8 mouse cellular contexts compared by ENCODE assay signal in genomic region chr2:102134510-102135262, GRCm38 (mm10). TPM values are rescaled to one million over a fixed set of nuclear protein-coding genes. Genes with fewer than 3 reads are reported as not detected.
DNase-seq lines count a peak whose midpoint lies in the region; ATAC-seq and TF ChIP-seq lines count a peak whose summit lies in the region.

No protein-coding gene starts in this region.

- no peaks in the 10 kb centered on the region for H3K27me3 ChIP-seq in neural tube, embryonic 14.5 days (ENCODE audit: control insufficient read depth, insufficient read depth, low read length)
- H3K27me3 ChIP-seq in thymus, adult 2 months (ENCODE audit: control insufficient read depth, insufficient read depth, low read length) = no peaks in the 10 kb centered on the region
- 0 out of 2 replicates have a peak, but pooled peaks cover 5% of the 10 kb centered on the region for H3K27me3 ChIP-seq in kidney, embryonic 15.5 days

- no peak overlapping the region for H3K4me3 ChIP-seq in gastrocnemius, adult 2 months
- H3K4me3 ChIP-seq in neural tube, embryonic 14.5 days (ENCODE audit: low read depth, low read length) = no peak overlapping the region
- H3K4me3 ChIP-seq in thymus, adult 2 months (ENCODE audit: control insufficient read depth, insufficient read depth, low read length) = no peak overlapping the region
- H3K4me3 ChIP-seq in kidney, embryonic 15.5 days (replicated peaks) = no peak overlapping the region

- DNase-seq in gastrocnemius, adult 2 months = peak; percentile 44
- DNase-seq in gastrocnemius, adult 8-10 months (ENCODE audit: low spot score in 2 of 2) = no peak
- peak; percentile 89 for DNase-seq in cerebellum, adult 8-10 months
- DNase-seq in layer of hippocampus, adult 11-12 months (ENCODE audit: low spot score) = peak; percentile 88
- no peak for DNase-seq in thymus, adult 2 months
- DNase-seq in embryo, embryonic 9.5 days (ENCODE audit: extremely low spot score) = no peak

- ATAC-seq in neural tube, embryonic 14.5 days (ENCODE audit: low read depth) = peak; percentile 70; the same call in 1 of the 2 replicates
- no peak for ATAC-seq in kidney, embryonic 15.5 days (replicated peaks; ENCODE audit: low FRiP score)

- no peak for TF ChIP-seq POLR2A in thymus, adult 2 months (IDR thresholded peaks at IDR 0.05; ENCODE audit: control insufficient read depth, extremely low read depth, insufficient read depth, low read length, poor library complexity)

- H3K4me1 ChIP-seq in neural tube, embryonic 14.5 days (ENCODE audit: control insufficient read depth, insufficient read depth, low read length) = peaks cover 52% of the 10 kb centered on the region
- peaks cover 14% of the 10 kb centered on the region for H3K4me1 ChIP-seq in thymus, adult 2 months (replicated peaks; ENCODE audit: control insufficient read depth, insufficient read depth, low read length)
- peaks cover 57% of the 10 kb centered on the region for H3K4me1 ChIP-seq in kidney, embryonic 15.5 days

- H3K9ac ChIP-seq in neural tube, embryonic 14.5 days (replicated peaks; ENCODE audit: low read depth, low read length) = no peak overlapping the region
- no peak overlapping the region for H3K9ac ChIP-seq in kidney, embryonic 15.5 days

- no peaks in the 10 kb centered on the region for H3K36me3 ChIP-seq in neural tube, embryonic 14.5 days (ENCODE audit: control insufficient read depth, insufficient read depth, low read length)
- H3K36me3 ChIP-seq in thymus, adult 2 months (ENCODE audit: control insufficient read depth, insufficient read depth, low read length) = no peaks in the 10 kb centered on the region
- no peaks in the 10 kb centered on the region for H3K36me3 ChIP-seq in kidney, embryonic 15.5 days

- peak overlapping the region; percentile 63 for H3K27ac ChIP-seq in gastrocnemius, adult 2 months
- no peak overlapping the region for H3K27ac ChIP-seq in neural tube, embryonic 14.5 days (ENCODE audit: low read depth, low read length)
- no peak overlapping the region for H3K27ac ChIP-seq in thymus, adult 2 months (ENCODE audit: control insufficient read depth, insufficient read depth, low read length)
- no peak overlapping the region for H3K27ac ChIP-seq in kidney, embryonic 15.5 days

- no peak overlapping the region for H3K4me2 ChIP-seq in neural tube, embryonic 14.5 days (ENCODE audit: low read depth, low read length)
- H3K4me2 ChIP-seq in kidney, embryonic 15.5 days = no peak overlapping the region

- H3K9me3 ChIP-seq in neural tube, embryonic 14.5 days (ENCODE audit: control insufficient read depth, low read length) = no peaks in the 10 kb centered on the region
- no peaks in the 10 kb centered on the region for H3K9me3 ChIP-seq in kidney, embryonic 15.5 days (replicated peaks)

- WGBS in neural tube, embryonic 14.5 days = 40% methylated on average over 9 of the region's 9 CpGs
- WGBS in thymus, adult 2 months = 95% methylated on average over 9 of the region's 9 CpGs
- 74% methylated on average over 9 of the region's 9 CpGs for WGBS in kidney, embryonic 15.5 days

- intact Hi-C loops in gastrocnemius, adult 2 months (cut with DNase I) = no loop called here

- no peak for TF ChIP-seq CTCF in gastrocnemius, adult 2 months (IDR thresholded peaks at IDR 0.05)
- TF ChIP-seq CTCF in thymus, adult 2 months (IDR thresholded peaks at IDR 0.05; ENCODE audit: borderline replicate concordance, control insufficient read depth, extremely low read depth, insufficient read depth, low read length, poor library complexity) = no peak

RNA-seq across cellular contexts. Expression of gene Ldlrad3, which starts 51.5 kb away (rescaled TPM):
- 1 to 10 TPM; 4.5 to 5.9 TPM for total RNA-seq in gastrocnemius, adult 2 months (2021)
- 1 to 10 TPM; 3.4 to 4.9 (median 3.8) TPM for total RNA-seq in gastrocnemius, adult 8-10 months (2022)
- polyA plus RNA-seq in neural tube, embryonic 14.5 days (2014; fragmentation: Nextera tagmentation; extraction: Ambion mirVana) = 30.0 and 48.5 TPM in 2 replicates
- 12.9 and 15.4 TPM in 2 replicates for polyA plus RNA-seq in thymus, adult 2 months (2012; rRNA removed)
- 38.0 and 40.4 TPM in 2 replicates for polyA plus RNA-seq in kidney, embryonic 15.5 days (2015; fragmentation: Nextera tagmentation; extraction: Ambion mirVana)

Comparison
In these comparisons a context has a peak if more than half of its experiments do, and no peak if none do; other contexts are left out.
1. DNase-seq: peak in gastrocnemius, adult 2 months (single experiment), cerebellum, adult 8-10 months (single experiment) and layer of hippocampus, adult 11-12 months (single experiment); none in gastrocnemius, adult 8-10 months (0 of 2), thymus, adult 2 months (single experiment) and embryo, embryonic 9.5 days (single experiment).